9 mouse cellular contexts compared by ENCODE assay signal in genomic region chr7:83878676-83879448, GRCm38 (mm10). TPM values are rescaled to one million over a fixed set of nuclear protein-coding genes. Genes with fewer than 3 reads are reported as not detected.
DNase-seq lines count a peak whose midpoint lies in the region; ATAC-seq lines count a peak whose summit lies in the region.
"Had no signal": no experiment of that assay in that cellular context is flagged by ENCODE, and none has a peak within 500 bp of the region (broad histone marks: within the 10 kb centered on the region; RNA-seq: fewer than 3 reads in every experiment).

No protein-coding gene starts in this region.

- peak overlapping the region; percentile 36 for H3K4me2 ChIP-seq in hindbrain, embryonic 14.5 days (replicated peaks)
- H3K4me2 ChIP-seq in midbrain, embryonic 13.5 days (replicated peaks), result peak overlapping the region; percentile 35
- H3K4me2 ChIP-seq: limb, embryonic 15.5 days had no signal

- no peaks in the 10 kb centered on the region for H3K27me3 ChIP-seq in hindbrain, embryonic 14.5 days (ENCODE audit: control insufficient read depth, insufficient read depth, low read length)
- no peaks in the 10 kb centered on the region for H3K27me3 ChIP-seq in midbrain, embryonic 13.5 days
- H3K27me3 ChIP-seq: limb, embryonic 15.5 days had no signal

- H3K27ac ChIP-seq in hindbrain, embryonic 14.5 days, result peak overlapping the region; percentile 43
- peak overlapping the region; percentile 56; the same call in 1 of the 2 replicates for H3K27ac ChIP-seq in midbrain, embryonic 13.5 days
- H3K27ac ChIP-seq: limb, embryonic 15.5 days had no signal

- H3K9ac ChIP-seq in hindbrain, embryonic 14.5 days, result peak overlapping the region; percentile 8; the same call in 1 of the 2 replicates
- H3K9ac ChIP-seq in midbrain, embryonic 13.5 days (replicated peaks), result 0 out of 2 replicates have a peak overlapping the region, but pooled peaks have one; percentile 12
- H3K9ac ChIP-seq: limb, embryonic 15.5 days had no signal

- ATAC-seq in hindbrain, embryonic 14.5 days (ENCODE audit: low FRiP score), result no peak
- no peak for ATAC-seq in midbrain, embryonic 13.5 days

- intact Hi-C loops in left cerebral cortex, postnatal 25 days (cut with DNase I), result no loop called here
- intact Hi-C loops in left cerebral cortex, postnatal 4 days (cut with DNase I), result no loop called here

- H3K36me3 ChIP-seq in hindbrain, embryonic 14.5 days (replicated peaks; ENCODE audit: control insufficient read depth, insufficient read depth), result peaks cover 16% of the 10 kb centered on the region; the same call in 1 of the 2 replicates
- H3K36me3 ChIP-seq in midbrain, embryonic 13.5 days, result peaks cover 10% of the 10 kb centered on the region; the same call in 1 of the 2 replicates

- H3K4me1 ChIP-seq in hindbrain, embryonic 14.5 days (replicated peaks; ENCODE audit: control insufficient read depth, insufficient read depth, low read length), result peaks cover 50% of the 10 kb centered on the region
- H3K4me1 ChIP-seq in midbrain, embryonic 13.5 days (replicated peaks), result peaks cover 55% of the 10 kb centered on the region

- DNase-seq in left cerebral cortex, postnatal 25 days (ENCODE audit: low spot score in 2 of 2), result peak; percentile 26 to 70
- no peak for DNase-seq in left cerebral cortex, postnatal 4 days
- DNase-seq in brain, adult 2 months (ENCODE audit: low read depth, low spot score), result peak; percentile 58
- no peak for DNase-seq in hindbrain, embryonic 14.5 days (ENCODE audit: low spot score)
- DNase-seq in adrenal gland, postnatal 36 days, result no peak
- no peak for DNase-seq in adrenal gland, postnatal 14 days
- DNase-seq in layer of hippocampus, adult 8-10 months (ENCODE audit: low spot score in 2 of 2), result no peak

- H3K9me3 ChIP-seq in hindbrain, embryonic 14.5 days (ENCODE audit: control insufficient read depth, low read length), result no peaks in the 10 kb centered on the region
- H3K9me3 ChIP-seq in midbrain, embryonic 13.5 days, result no peaks in the 10 kb centered on the region
- H3K9me3 ChIP-seq: limb, embryonic 15.5 days had no signal

- H3K4me3 ChIP-seq in hindbrain, embryonic 14.5 days (replicated peaks; ENCODE audit: low read length), result no peak overlapping the region; the same call in 1 of the 2 replicates
- no peak overlapping the region for H3K4me3 ChIP-seq in midbrain, embryonic 13.5 days (replicated peaks)
- H3K4me3 ChIP-seq: limb, embryonic 15.5 days had no signal

- 4% methylated on average over 5 of the region's 5 CpGs for WGBS in hindbrain, embryonic 14.5 days
- 2% methylated on average over 5 of the region's 5 CpGs for WGBS in midbrain, embryonic 13.5 days

RNA-seq across cellular contexts. Expression of gene Tlnrd1, which starts 5.2 kb away (rescaled TPM):
- 10 to 100 TPM; 21.4 to 26.5 TPM for total RNA-seq in left cerebral cortex, postnatal 25 days (2021)
- 10 to 100 TPM; 20.5 to 20.7 TPM for total RNA-seq in left cerebral cortex, postnatal 4 days (2021)
- polyA plus RNA-seq in hindbrain, embryonic 14.5 days (2014; fragmentation: Nextera tagmentation; extraction: Ambion mirVana), result 13.0 and 15.4 TPM in 2 replicates
- polyA plus RNA-seq in midbrain, embryonic 13.5 days (2015; fragmentation: Nextera tagmentation; extraction: Ambion mirVana), result 5.8 and 7.5 TPM in 2 replicates
- 10 to 100 TPM; 17.4 to 19.3 TPM for total RNA-seq in adrenal gland, postnatal 36 days (2021)
- total RNA-seq in adrenal gland, postnatal 14 days (2021), result 17.8 and 18.1 TPM in 2 replicates
- 10 to 100 TPM; 18.6 to 20.7 (median 20.1) TPM for total RNA-seq in layer of hippocampus, adult 8-10 months (2022)

RNA-seq across cellular contexts. Expression of gene Mesd, which starts 5.4 kb away (rescaled TPM):
- total RNA-seq in left cerebral cortex, postnatal 25 days (2021), result 10 to 100 TPM; 54.7 to 58.8 TPM
- total RNA-seq in left cerebral cortex, postnatal 4 days (2021), result 10 to 100 TPM; 55.4 to 60.3 TPM
- 55.8 and 56.1 TPM in 2 replicates for polyA plus RNA-seq in hindbrain, embryonic 14.5 days (2014; fragmentation: Nextera tagmentation; extraction: Ambion mirVana)
- 68.6 and 69.6 TPM in 2 replicates for polyA plus RNA-seq in midbrain, embryonic 13.5 days (2015; fragmentation: Nextera tagmentation; extraction: Ambion mirVana)
- 100 to 1,000 TPM; 105 to 110 TPM for total RNA-seq in adrenal gland, postnatal 36 days (2021)
- total RNA-seq in adrenal gland, postnatal 14 days (2021), result 87.2 and 100 TPM in 2 replicates
- total RNA-seq in layer of hippocampus, adult 8-10 months (2022), result 10 to 100 TPM; 65.0 to 75.1 (median 68.2) TPM

Comparison
In these comparisons a context has a peak if more than half of its experiments do, and no peak if none do; other contexts are left out.
1. DNase-seq: peak in left cerebral cortex, postnatal 25 days (2 of 2) and brain, adult 2 months (single experiment); none in left cerebral cortex, postnatal 4 days (single experiment), hindbrain, embryonic 14.5 days (single experiment), adrenal gland, postnatal 36 days (0 of 2), adrenal gland, postnatal 14 days (single experiment) and layer of hippocampus, adult 8-10 months (0 of 2).